Mouse (Mus musculus): ENCODE data around the gene Phactr3. TPM values are rescaled to one million over a fixed set of nuclear protein-coding genes. Genes with fewer than 3 reads are reported as not detected.

The Phactr3 gene
- polyA plus RNA-seq, 1 experiment from 2014 or later, result not detected

- Histone ChIP-seq H3K36me3 (ENCODE audit: inconsistent target) (no peaks in the 10 kb centered on the region), H3K27ac (no peak overlapping the region), H3K4me3 (ENCODE audit: inconsistent target) (no peak overlapping the region), H3K79me2 (ENCODE audit: inconsistent target) (no peaks in the 10 kb centered on the region)
- WGBS (ENCODE audit: missing documents), result 92% methylated on average over 2 of the region's 2 CpGs
Observed at GRCm38 (mm10) chr2:178153601-178154000, 34.8 kb downstream of the Phactr3 start.

GRCm38 (mm10) chr2:178154129-178154528 is 35.4 kb downstream of the Phactr3 start:
- 78% methylated on average over 5 of the region's 5 CpGs for WGBS (ENCODE audit: missing documents)
- H3K27ac ChIP-seq, result no peak overlapping the region
- no peaks in the 10 kb centered on the region for H3K79me2 ChIP-seq (ENCODE audit: inconsistent target)
- no peak overlapping the region for H3K4me3 ChIP-seq (ENCODE audit: inconsistent target)
- H3K36me3 ChIP-seq (ENCODE audit: inconsistent target), result no peaks in the 10 kb centered on the region

GRCm38 (mm10) chr2:178154576-178154975 is 35.8 kb downstream of the Phactr3 start:
- Histone ChIP-seq H3K79me2 (ENCODE audit: inconsistent target) (no peaks in the 10 kb centered on the region), H3K36me3 (ENCODE audit: inconsistent target) (no peaks in the 10 kb centered on the region), H3K27ac (no peak overlapping the region), H3K4me3 (ENCODE audit: inconsistent target) (no peak overlapping the region)
- 70% methylated on average over 4 of the region's 4 CpGs for WGBS (ENCODE audit: missing documents)

- no peaks in the 10 kb centered on the region for H3K36me3 ChIP-seq (ENCODE audit: inconsistent target)
- H3K79me2 ChIP-seq (ENCODE audit: inconsistent target), result no peaks in the 10 kb centered on the region
- H3K27ac ChIP-seq, result no peak overlapping the region
- WGBS (ENCODE audit: missing documents), result 85% methylated on average over 8 of the region's 8 CpGs
- no peak overlapping the region for H3K4me3 ChIP-seq (ENCODE audit: inconsistent target)
Observed at GRCm38 (mm10) chr2:178155176-178155916, 36.6 kb downstream of the Phactr3 start.

GRCm38 (mm10) chr2:178155917-178156282 is 37.1 kb downstream of the Phactr3 start:
- Histone ChIP-seq H3K79me2 (ENCODE audit: inconsistent target) (no peaks in the 10 kb centered on the region), H3K36me3 (ENCODE audit: inconsistent target) (no peaks in the 10 kb centered on the region), H3K27ac (no peak overlapping the region), H3K4me3 (ENCODE audit: inconsistent target) (no peak overlapping the region)
- 82% methylated on average over 1 of the region's 1 CpGs for WGBS (ENCODE audit: missing documents)

- no peaks in the 10 kb centered on the region for H3K36me3 ChIP-seq (ENCODE audit: inconsistent target)
- H3K79me2 ChIP-seq (ENCODE audit: inconsistent target), result no peaks in the 10 kb centered on the region
- no peak overlapping the region for H3K4me3 ChIP-seq (ENCODE audit: inconsistent target)
- no peak overlapping the region for H3K27ac ChIP-seq
- 87% methylated on average over 12 of the region's 12 CpGs for WGBS (ENCODE audit: missing documents)
Observed at GRCm38 (mm10) chr2:178158936-178159335, 40.2 kb downstream of the Phactr3 start.

- WGBS (ENCODE audit: missing documents), result 88% methylated on average over 1 of the region's 1 CpGs
- no peak overlapping the region for H3K4me3 ChIP-seq (ENCODE audit: inconsistent target)
- H3K36me3 ChIP-seq (ENCODE audit: inconsistent target), result no peaks in the 10 kb centered on the region
- no peak overlapping the region for H3K27ac ChIP-seq
- H3K79me2 ChIP-seq (ENCODE audit: inconsistent target), result no peaks in the 10 kb centered on the region
Observed at GRCm38 (mm10) chr2:178163981-178164380, 45.2 kb downstream of the Phactr3 start.

GRCm38 (mm10) chr2:178165943-178166342 is 47.2 kb downstream of the Phactr3 start:
- no peaks in the 10 kb centered on the region for H3K36me3 ChIP-seq (ENCODE audit: inconsistent target)
- no peak overlapping the region for H3K4me3 ChIP-seq (ENCODE audit: inconsistent target)
- H3K27ac ChIP-seq, result no peak overlapping the region
- no peaks in the 10 kb centered on the region for H3K79me2 ChIP-seq (ENCODE audit: inconsistent target)
- WGBS (ENCODE audit: missing documents), result 78% methylated on average over 8 of the region's 10 CpGs

- H3K36me3 ChIP-seq (ENCODE audit: inconsistent target), result no peaks in the 10 kb centered on the region
- 89% methylated on average over 7 of the region's 8 CpGs for WGBS (ENCODE audit: missing documents)
- H3K79me2 ChIP-seq (ENCODE audit: inconsistent target), result no peaks in the 10 kb centered on the region
Observed at GRCm38 (mm10) chr2:178169983-178170382, 51.2 kb downstream of the Phactr3 start.

GRCm38 (mm10) chr2:178173951-178174350 is 55.2 kb downstream of the Phactr3 start:
- Histone ChIP-seq H3K27ac (no peak overlapping the region), H3K79me2 (ENCODE audit: inconsistent target) (no peaks in the 10 kb centered on the region), H3K4me3 (ENCODE audit: inconsistent target) (no peak overlapping the region), H3K36me3 (ENCODE audit: inconsistent target) (no peaks in the 10 kb centered on the region)
- WGBS (ENCODE audit: missing documents), result 71% methylated on average over 2 of the region's 2 CpGs

More at GRCm38 (mm10) chr2:178169983-178170382, 51.2 kb downstream of the Phactr3 start:
- no peak overlapping the region for H3K4me3 ChIP-seq (ENCODE audit: inconsistent target)
- H3K27ac ChIP-seq, result no peak overlapping the region

GRCm38 (mm10) chr2:178175286-178175931 is 56.6 kb downstream of the Phactr3 start:
- no peak overlapping the region for H3K27ac ChIP-seq
- no peaks in the 10 kb centered on the region for H3K36me3 ChIP-seq (ENCODE audit: inconsistent target)
- no peaks in the 10 kb centered on the region for H3K79me2 ChIP-seq (ENCODE audit: inconsistent target)
- WGBS (ENCODE audit: missing documents), result 60% methylated on average over 16 of the region's 16 CpGs
- H3K4me3 ChIP-seq (ENCODE audit: inconsistent target), result no peak overlapping the region

GRCm38 (mm10) chr2:178184251-178184650 is 65.5 kb downstream of the Phactr3 start:
- no peaks in the 10 kb centered on the region for H3K79me2 ChIP-seq (ENCODE audit: inconsistent target)
- WGBS (ENCODE audit: missing documents), result 70% methylated on average over 5 of the region's 5 CpGs
- H3K4me3 ChIP-seq (ENCODE audit: inconsistent target), result no peak overlapping the region
- H3K36me3 ChIP-seq (ENCODE audit: inconsistent target), result no peaks in the 10 kb centered on the region
- H3K27ac ChIP-seq, result no peak overlapping the region

- no peak overlapping the region for H3K4me3 ChIP-seq (ENCODE audit: inconsistent target)
- WGBS (ENCODE audit: missing documents), result 76% methylated on average over 6 of the region's 6 CpGs
- H3K36me3 ChIP-seq (ENCODE audit: inconsistent target), result no peaks in the 10 kb centered on the region
- no peaks in the 10 kb centered on the region for H3K79me2 ChIP-seq (ENCODE audit: inconsistent target)
- H3K27ac ChIP-seq, result no peak overlapping the region
Observed at GRCm38 (mm10) chr2:178184862-178185261, 66.1 kb downstream of the Phactr3 start.

GRCm38 (mm10) chr2:178188988-178189387 is 70.2 kb downstream of the Phactr3 start:
- Histone ChIP-seq H3K36me3 (ENCODE audit: inconsistent target) (no peaks in the 10 kb centered on the region), H3K79me2 (ENCODE audit: inconsistent target) (no peaks in the 10 kb centered on the region), H3K27ac (no peak overlapping the region), H3K4me3 (ENCODE audit: inconsistent target) (no peak overlapping the region)
- WGBS (ENCODE audit: missing documents), result 38% methylated on average over 2 of the region's 2 CpGs

GRCm38 (mm10) chr2:178192881-178193280 is 74.1 kb downstream of the Phactr3 start:
- Histone ChIP-seq H3K36me3 (ENCODE audit: inconsistent target) (no peaks in the 10 kb centered on the region), H3K27ac (no peak overlapping the region), H3K4me3 (ENCODE audit: inconsistent target) (no peak overlapping the region), H3K79me2 (ENCODE audit: inconsistent target) (no peaks in the 10 kb centered on the region)
- 89% methylated on average over 9 of the region's 9 CpGs for WGBS (ENCODE audit: missing documents)

Measured in macrophage (primary cell).